Mouse (Mus musculus): Measurements from ENCODE around the gene Aff1. TPM values are rescaled to one million over a fixed set of nuclear protein-coding genes. Genes with fewer than 3 reads are reported as not detected.

The Aff1 gene
- polyA plus RNA-seq, 1 experiment from 2014 or later, result 4.3 TPM

GRCm38 (mm10) chr5:103822949-103823348 lies 130.8 kb downstream of the Aff1 start:
- Histone ChIP-seq H3K27ac (replicated peaks) (0 out of 2 replicates have a peak overlapping the region, but pooled peaks have one; percentile 45), H3K36me3 (ENCODE audit: control insufficient read depth, insufficient read depth, low read length) (peaks cover 7% of the 10 kb centered on the region; the same call in 1 of the 2 replicates), H3K4me3 (ENCODE audit: low read depth, low read length) (no peak overlapping the region), H3K4me1 (replicated peaks; ENCODE audit: control insufficient read depth, insufficient read depth) (no peaks in the 10 kb centered on the region), H3K9me3 (ENCODE audit: control insufficient read depth, low read length) (no peaks in the 10 kb centered on the region), H3K27me3 (ENCODE audit: control insufficient read depth, insufficient read depth, low read length) (no peaks in the 10 kb centered on the region), H3K9ac (ENCODE audit: low read length) (no peak overlapping the region), H3K4me2 (replicated peaks; ENCODE audit: low read depth) (no peak overlapping the region)
- no peak for DNase-seq (ENCODE audit: low spot score)
- ATAC-seq (ENCODE audit: low FRiP score, low TSS enrichment), result no peak; the same call in 1 of the 2 replicates
- TF ChIP-seq EP300 (optimal IDR thresholded peaks at IDR 0.05), result no peak
- no peak for TF ChIP-seq CTCF (IDR thresholded peaks at IDR 0.05; ENCODE audit: low read depth)
- WGBS, result 75% methylated on average over 5 of the region's 5 CpGs

- Histone ChIP-seq H3K36me3 (ENCODE audit: control insufficient read depth, insufficient read depth, low read length) (peaks cover 17% of the 10 kb centered on the region), H3K4me3 (ENCODE audit: low read depth, low read length) (no peak overlapping the region), H3K9ac (ENCODE audit: low read length) (no peak overlapping the region), H3K27ac (replicated peaks) (no peak overlapping the region), H3K4me1 (replicated peaks; ENCODE audit: control insufficient read depth, insufficient read depth) (no peaks in the 10 kb centered on the region), H3K27me3 (ENCODE audit: control insufficient read depth, insufficient read depth, low read length) (no peaks in the 10 kb centered on the region), H3K4me2 (replicated peaks; ENCODE audit: low read depth) (no peak overlapping the region), H3K9me3 (ENCODE audit: control insufficient read depth, low read length) (no peaks in the 10 kb centered on the region)
- no peak for TF ChIP-seq CTCF (IDR thresholded peaks at IDR 0.05; ENCODE audit: low read depth)
- no peak for TF ChIP-seq EP300 (optimal IDR thresholded peaks at IDR 0.05)
- ATAC-seq (ENCODE audit: low FRiP score, low TSS enrichment) (no peak), DNase-seq (ENCODE audit: low spot score) (no peak)
- WGBS, result 85% methylated on average over 21 of the region's 21 CpGs
Measured at GRCm38 (mm10) chr5:103828304-103828703, 136.1 kb downstream of the Aff1 start.

- no peak overlapping the region for H3K4me2 ChIP-seq (replicated peaks; ENCODE audit: low read depth)
- H3K4me3 ChIP-seq (ENCODE audit: low read depth, low read length), result no peak overlapping the region
- WGBS, result 72% methylated on average over 8 of the region's 8 CpGs
- no peak for DNase-seq (ENCODE audit: low spot score)
- TF ChIP-seq EP300 (optimal IDR thresholded peaks at IDR 0.05) (no peak), CTCF (IDR thresholded peaks at IDR 0.05; ENCODE audit: low read depth) (no peak)
- no peaks in the 10 kb centered on the region for H3K27me3 ChIP-seq (ENCODE audit: control insufficient read depth, insufficient read depth, low read length)
- H3K9ac ChIP-seq (ENCODE audit: low read length), result no peak overlapping the region
- ATAC-seq (ENCODE audit: low FRiP score, low TSS enrichment), result no peak
- H3K4me1 ChIP-seq (replicated peaks; ENCODE audit: control insufficient read depth, insufficient read depth), result no peaks in the 10 kb centered on the region
- H3K36me3 ChIP-seq (ENCODE audit: control insufficient read depth, insufficient read depth, low read length), result peaks cover 22% of the 10 kb centered on the region
- H3K9me3 ChIP-seq (ENCODE audit: control insufficient read depth, low read length), result no peaks in the 10 kb centered on the region
- H3K27ac ChIP-seq (replicated peaks), result no peak overlapping the region
Measured at GRCm38 (mm10) chr5:103828729-103829128, 136.6 kb downstream of the Aff1 start.

- ATAC-seq (ENCODE audit: low FRiP score, low TSS enrichment) (no peak), DNase-seq (ENCODE audit: low spot score) (no peak)
- no peak overlapping the region for H3K27ac ChIP-seq (replicated peaks)
- peaks cover 24% of the 10 kb centered on the region for H3K36me3 ChIP-seq (ENCODE audit: control insufficient read depth, insufficient read depth, low read length)
- no peak overlapping the region for H3K4me2 ChIP-seq (replicated peaks; ENCODE audit: low read depth)
- no peaks in the 10 kb centered on the region for H3K27me3 ChIP-seq (ENCODE audit: control insufficient read depth, insufficient read depth, low read length)
- H3K4me1 ChIP-seq (replicated peaks; ENCODE audit: control insufficient read depth, insufficient read depth), result no peaks in the 10 kb centered on the region
- TF ChIP-seq EP300 (optimal IDR thresholded peaks at IDR 0.05) (no peak), CTCF (IDR thresholded peaks at IDR 0.05; ENCODE audit: low read depth) (no peak)
- no peak overlapping the region for H3K9ac ChIP-seq (ENCODE audit: low read length)
- 80% methylated on average over 12 of the region's 12 CpGs for WGBS
- H3K4me3 ChIP-seq (ENCODE audit: low read depth, low read length), result no peak overlapping the region
- H3K9me3 ChIP-seq (ENCODE audit: control insufficient read depth, low read length), result no peaks in the 10 kb centered on the region
Measured at GRCm38 (mm10) chr5:103829158-103829557, 137.0 kb downstream of the Aff1 start.

GRCm38 (mm10) chr5:103830886-103831285 lies 138.7 kb downstream of the Aff1 start:
- Histone ChIP-seq H3K9ac (ENCODE audit: low read length) (no peak overlapping the region), H3K4me1 (replicated peaks; ENCODE audit: control insufficient read depth, insufficient read depth) (no peaks in the 10 kb centered on the region), H3K27me3 (ENCODE audit: control insufficient read depth, insufficient read depth, low read length) (no peaks in the 10 kb centered on the region), H3K4me2 (replicated peaks; ENCODE audit: low read depth) (no peak overlapping the region), H3K27ac (replicated peaks) (no peak overlapping the region), H3K9me3 (ENCODE audit: control insufficient read depth, low read length) (no peaks in the 10 kb centered on the region), H3K36me3 (ENCODE audit: control insufficient read depth, insufficient read depth, low read length) (peaks cover 23% of the 10 kb centered on the region), H3K4me3 (ENCODE audit: low read depth, low read length) (no peak overlapping the region)
- DNase-seq (ENCODE audit: low spot score) (no peak), ATAC-seq (ENCODE audit: low FRiP score, low TSS enrichment) (no peak)
- TF ChIP-seq CTCF (IDR thresholded peaks at IDR 0.05; ENCODE audit: low read depth) (peak; percentile 13; the same call in 1 of the 2 replicates), EP300 (optimal IDR thresholded peaks at IDR 0.05) (no peak)
- WGBS, result 85% methylated on average over 1 of the region's 1 CpGs

GRCm38 (mm10) chr5:103835471-103836147 lies 143.4 kb downstream of the Aff1 start:
- no peak for TF ChIP-seq EP300 (optimal IDR thresholded peaks at IDR 0.05)
- TF ChIP-seq CTCF (IDR thresholded peaks at IDR 0.05; ENCODE audit: low read depth), result no peak

More at GRCm38 (mm10) chr5:103835471-103836147, 143.4 kb downstream of the Aff1 start:
- no peak for ATAC-seq (ENCODE audit: low FRiP score, low TSS enrichment)
- DNase-seq (ENCODE audit: low spot score), result no peak
- H3K27me3 ChIP-seq (ENCODE audit: control insufficient read depth, insufficient read depth, low read length), result no peaks in the 10 kb centered on the region
- peaks cover 7% of the 10 kb centered on the region for H3K36me3 ChIP-seq (ENCODE audit: control insufficient read depth, insufficient read depth, low read length)
- no peak overlapping the region for H3K4me2 ChIP-seq (replicated peaks; ENCODE audit: low read depth)
- no peaks in the 10 kb centered on the region for H3K4me1 ChIP-seq (replicated peaks; ENCODE audit: control insufficient read depth, insufficient read depth)
- no peak overlapping the region for H3K27ac ChIP-seq (replicated peaks)
- H3K9ac ChIP-seq (ENCODE audit: low read length), result no peak overlapping the region
- no peaks in the 10 kb centered on the region for H3K9me3 ChIP-seq (ENCODE audit: control insufficient read depth, low read length)
- WGBS, result 72% methylated on average over 15 of the region's 15 CpGs
- no peak overlapping the region for H3K4me3 ChIP-seq (ENCODE audit: low read depth, low read length)

Measured in stomach, postnatal 0 days (tissue).